Mouse (Mus musculus) adrenal gland, postnatal 36 days (tissue): ENCODE results near the gene Lyl1. TPM values are rescaled to one million over a fixed set of nuclear protein-coding genes. Genes with fewer than 3 reads are reported as not detected.
"Not testable (repeated sequence)": the region's sequence is repeated elsewhere in the genome, so short reads cannot be mapped to it uniquely, and the experiment has no call there.

Experiments
- DNase-seq, 2 experiments: peaks; one replicate each; pipeline ENCODE4 v3.0.0; 2021; ENCODE audit warnings: mixed read lengths in 1 of 2
- total RNA-seq, 2 experiments: library from RNA; stranded (reverse); gene quantifications; 2 replicates each; pipeline ENCODE4 v1.2.3; 2021

Gene Lyl1
- total RNA-seq, 2 experiments from 2014 or later: 2.5 to 2.9 TPM

GRCm38 (mm10) chr8:84668731-84669485, 32.3 kb upstream of the Lyl1 start:
- no peak for DNase-seq

GRCm38 (mm10) chr8:84670295-84671006, 30.8 kb upstream of the Lyl1 start:
- DNase-seq: not testable (repeated sequence)

- DNase-seq: no peak
Measured at GRCm38 (mm10) chr8:84677305-84677704, 24.0 kb upstream of the Lyl1 start.

- no peak for DNase-seq
Measured at GRCm38 (mm10) chr8:84681476-84681875, 19.8 kb upstream of the Lyl1 start.

GRCm38 (mm10) chr8:84682257-84682656, 19.0 kb upstream of the Lyl1 start:
- no peak for DNase-seq

GRCm38 (mm10) chr8:84684537-84684936, 16.7 kb upstream of the Lyl1 start:
- DNase-seq: no peak

- DNase-seq: peak; percentile 60 to 65
Measured at GRCm38 (mm10) chr8:84686191-84687002, 14.9 kb upstream of the Lyl1 start, which contains the start of gene Trmt1. TSS of gene Trmt1 (plus strand) at chr8:84686307.

GRCm38 (mm10) chr8:84687003-84687704, 14.1 kb upstream of the Lyl1 start:
- peak; percentile 54 to 56 for DNase-seq

- peak; percentile 94 to 97 for DNase-seq
Measured at GRCm38 (mm10) chr8:84687705-84688100, 13.6 kb upstream of the Lyl1 start, which contains the start of gene Nacc1. TSS of gene Nacc1 (minus strand) at chr8:84687862.

- peak; percentile 90 to 91 for DNase-seq
Measured at GRCm38 (mm10) chr8:84689091-84689915, 12.0 kb upstream of the Lyl1 start.

GRCm38 (mm10) chr8:84693332-84693731, 7.9 kb upstream of the Lyl1 start:
- no peak for DNase-seq

GRCm38 (mm10) chr8:84695140-84695539, 6.1 kb upstream of the Lyl1 start:
- DNase-seq: no peak

GRCm38 (mm10) chr8:84697166-84698130, 3.8 kb upstream of the Lyl1 start:
- DNase-seq: no peak

- no peak for DNase-seq
Measured at GRCm38 (mm10) chr8:84698288-84698687, 3.0 kb upstream of the Lyl1 start.

GRCm38 (mm10) chr8:84698929-84699401, 2.3 kb upstream of the Lyl1 start:
- DNase-seq: peak; percentile 62 to 77

- peak; percentile 59 to 68 for DNase-seq
Measured at GRCm38 (mm10) chr8:84699861-84700322, 1.4 kb upstream of the Lyl1 start.

- DNase-seq: no peak
Measured at GRCm38 (mm10) chr8:84700526-84700925, 731 bp upstream of the Lyl1 start.

- no peak for DNase-seq
Measured at GRCm38 (mm10) chr8:84702561-84702960, 1.3 kb downstream of the Lyl1 start.

- no peak for DNase-seq
Measured at GRCm38 (mm10) chr8:84702963-84703465, 1.8 kb downstream of the Lyl1 start.
